Mouse (Mus musculus) heart, embryonic 11.5 days (tissue): ENCODE results near the gene Zdhhc18. TPM values are rescaled to one million over a fixed set of nuclear protein-coding genes. Genes with fewer than 3 reads are reported as not detected.
A peak's percentile ranks its signal among the peaks of the same experiment; 100 is the strongest.
"Not testable (repeated sequence)": the region's sequence is repeated elsewhere in the genome, so short reads cannot be mapped to it uniquely, and the experiment has no call there.

Experiments used
- ATAC-seq: fragments of 200-750 bp; cut with Nextera tagmentation; replicated peaks from 2 replicates; pipeline ENCODE4 v1.8.0; 2017; ENCODE audit warnings: moderate library complexity; ENCODE audit not compliant: insufficient number of reproducible peaks, low FRiP score, low TSS enrichment
- H3K27ac ChIP-seq: fragments of 300-500 bp; sonication (generic); 2 replicates; pipeline ENCODE4 v1.5.1; 2014; ENCODE audit warnings: mild to moderate bottlenecking, low read depth, low read length
- H3K27me3 ChIP-seq: fragments of 300-500 bp; sonication (generic); 2 replicates; pipeline ENCODE4 v1.6.1; 2014; ENCODE audit warnings: mild to moderate bottlenecking, low read length, mixed read lengths; ENCODE audit not compliant: control insufficient read depth, insufficient read depth
- H3K36me3 ChIP-seq: fragments of 300-500 bp; sonication (generic); 2 replicates; pipeline ENCODE4 v1.6.1; 2014; ENCODE audit warnings: mild to moderate bottlenecking, low read length, moderate library complexity, mixed read lengths; ENCODE audit not compliant: control insufficient read depth, insufficient read depth
- H3K4me1 ChIP-seq: fragments of 300-500 bp; sonication (generic); 2 replicates; pipeline ENCODE4 v1.6.1; 2014; ENCODE audit warnings: low read length; ENCODE audit not compliant: control insufficient read depth, insufficient read depth
- H3K4me2 ChIP-seq: fragments of 300-500 bp; sonication (generic); 2 replicates; pipeline ENCODE4 v1.6.1; 2014; ENCODE audit warnings: mild to moderate bottlenecking, moderate library complexity
- H3K4me3 ChIP-seq: fragments of 300-500 bp; sonication (generic); 2 replicates; pipeline ENCODE4 v1.5.1; 2014; ENCODE audit warnings: low read depth, low read length
- H3K9ac ChIP-seq: fragments of 300-500 bp; sonication (generic); 2 replicates; pipeline ENCODE4 v1.6.1; 2014; ENCODE audit warnings: mild to moderate bottlenecking, low read depth, low read length, moderate library complexity
- H3K9me3 ChIP-seq: fragments of 300-500 bp; sonication (generic); replicated peaks from 2 replicates; pipeline ENCODE4 v1.6.1; 2016; ENCODE audit warnings: low read length; ENCODE audit not compliant: control insufficient read depth
- WGBS: fragments of 180-500 bp; shearing (Covaris S2); extraction: QIAGEN DNeasy Blood & Tissue Kit; methylation state at CpG from one replicate; pipeline ENCODE4 v1.1.7; 2014; ENCODE audit not compliant: insufficient replicate concordance; 5-methylcytosine and 5-hydroxymethylcytosine counted together
- polyA plus RNA-seq: library from polyadenylated mRNA; unstranded; fragments of >200 nt; fragmentation: Nextera tagmentation; extraction: Ambion mirVana; gene quantifications from 2 replicates; pipeline ENCODE4 v1.2.1, GENCODE M21; 2014

Gene Zdhhc18
- polyA plus RNA-seq, 1 experiment from 2014 or later = 1.5 TPM

DNA sequence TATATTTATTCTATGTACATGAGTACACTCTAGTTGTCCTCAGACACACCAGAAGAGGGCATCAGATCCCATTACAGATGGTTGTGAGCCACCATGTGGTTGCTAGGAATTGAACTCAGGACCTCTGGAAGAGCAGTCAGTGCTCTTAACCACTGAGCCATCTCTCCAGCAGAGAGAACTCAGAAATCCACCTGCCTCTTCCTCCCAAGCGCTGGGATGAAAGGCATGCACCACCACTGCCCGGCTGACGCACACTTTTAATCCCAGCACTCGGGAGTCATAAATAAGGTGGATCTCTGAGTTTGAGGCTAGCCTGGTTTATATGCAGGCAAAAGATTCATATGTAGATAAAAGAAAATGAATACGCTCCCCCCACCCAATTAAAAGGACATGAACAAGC is 490 bp downstream of the Zdhhc18 start:
- not testable (repeated sequence) for H3K9me3 ChIP-seq, ATAC-seq, H3K4me1 ChIP-seq, H3K36me3 ChIP-seq, H3K9ac ChIP-seq, H3K27me3 ChIP-seq, H3K27ac ChIP-seq
- WGBS = 79% methylated on average over 5 of the region's 5 CpGs
- Histone ChIP-seq H3K4me2 (peak overlapping the region; percentile 54), H3K4me3 (peak overlapping the region; percentile 22; the same call in 1 of the 2 replicates)

DNA sequence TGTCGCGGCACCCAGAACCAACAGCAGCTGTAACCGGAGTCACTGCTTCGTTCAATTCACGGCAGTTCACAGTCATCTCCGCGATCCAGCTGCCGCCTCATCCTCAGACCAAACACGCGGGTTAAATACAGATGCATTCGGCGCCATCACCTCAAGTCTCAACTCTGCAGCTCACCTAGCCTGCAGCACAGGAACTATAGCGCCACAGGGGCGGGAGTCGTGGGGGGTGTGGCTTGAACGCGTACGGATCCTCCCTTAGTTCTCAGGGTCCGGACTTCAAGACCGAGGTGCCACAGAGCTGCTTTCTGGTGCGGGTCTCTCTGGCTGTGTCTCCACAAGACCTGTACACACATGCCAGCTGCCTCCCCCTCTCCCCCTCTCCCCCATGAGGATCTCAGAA is 4.3 kb downstream of the Zdhhc18 start:
- 27% methylated on average over 21 of the region's 21 CpGs for WGBS

DNA sequence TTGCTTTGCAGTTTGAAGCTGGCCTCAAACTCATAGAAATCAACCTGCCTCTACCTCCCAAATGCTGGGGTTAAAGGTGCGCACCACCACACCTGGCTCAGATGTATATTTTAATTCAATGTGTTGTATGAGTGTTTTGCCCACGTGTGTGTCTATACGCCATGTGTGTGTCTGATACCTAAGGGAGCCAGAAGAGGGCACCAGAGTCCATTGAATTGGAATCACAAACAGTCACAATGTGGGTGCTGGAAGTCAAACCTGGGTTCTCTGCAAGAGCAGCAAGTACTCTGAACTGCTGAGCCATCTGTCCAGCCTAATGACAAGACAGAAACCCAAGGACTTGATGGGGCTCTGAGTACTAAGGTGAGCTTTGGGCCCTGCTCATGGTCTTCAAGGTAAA is 4.8 kb downstream of the Zdhhc18 start:
- Histone ChIP-seq H3K9me3 (peaks cover 3% of the 10 kb centered on the region; the same call in 1 of the 2 replicates), H3K4me1 (0 out of 2 replicates have a peak, but pooled peaks cover 4% of the 10 kb centered on the region), H3K27me3 (no peaks in the 10 kb centered on the region), H3K9ac (no peak overlapping the region), H3K4me2 (no peak overlapping the region), H3K4me3 (no peak overlapping the region), H3K27ac (no peak overlapping the region), H3K36me3 (no peaks in the 10 kb centered on the region)
- WGBS = 81% methylated on average over 3 of the region's 3 CpGs
- ATAC-seq = no peak

More for the DNA sequence above, 4.3 kb downstream of the Zdhhc18 start:
- no peaks in the 10 kb centered on the region for H3K27me3 ChIP-seq
- H3K4me3 ChIP-seq = no peak overlapping the region
- no peaks in the 10 kb centered on the region for H3K36me3 ChIP-seq
- 0 out of 2 replicates have a peak, but pooled peaks cover 4% of the 10 kb centered on the region for H3K4me1 ChIP-seq
- peak overlapping the region; percentile 20; the same call in 1 of the 2 replicates for H3K4me2 ChIP-seq
- no peak overlapping the region for H3K27ac ChIP-seq
- peak overlapping the region; percentile 2; the same call in 1 of the 2 replicates for H3K9ac ChIP-seq
- peaks cover 3% of the 10 kb centered on the region; the same call in 1 of the 2 replicates for H3K9me3 ChIP-seq
- no peak for ATAC-seq

DNA sequence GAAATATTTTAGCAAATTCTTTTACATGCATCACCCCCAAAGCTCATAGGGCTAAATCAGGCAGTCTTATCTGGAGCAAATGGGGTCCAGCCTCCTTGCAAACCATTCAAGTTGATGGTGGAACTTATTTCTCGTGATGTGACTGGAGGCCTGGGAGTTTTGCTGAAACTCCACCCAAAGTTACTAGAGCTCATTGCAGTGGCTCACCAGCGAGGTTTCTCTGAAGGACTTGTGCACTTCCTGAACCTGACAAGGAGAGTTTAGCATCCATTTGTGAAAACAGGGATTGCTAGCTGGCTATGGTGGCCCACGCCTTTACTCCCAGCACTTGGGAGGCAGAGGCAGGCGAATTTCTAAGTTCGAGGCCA is 15.9 kb downstream of the Zdhhc18 start:
- H3K9ac ChIP-seq = no peak overlapping the region
- H3K27me3 ChIP-seq = no peaks in the 10 kb centered on the region
- no peaks in the 10 kb centered on the region for H3K36me3 ChIP-seq
- no peak overlapping the region; the same call in 1 of the 2 replicates for H3K4me2 ChIP-seq
- no peak for ATAC-seq
- 71% methylated on average over 5 of the region's 5 CpGs for WGBS
- H3K27ac ChIP-seq = no peak overlapping the region
- no peak overlapping the region for H3K4me3 ChIP-seq
- peaks cover 10% of the 10 kb centered on the region; the same call in 1 of the 2 replicates for H3K4me1 ChIP-seq
- H3K9me3 ChIP-seq = no peaks in the 10 kb centered on the region

DNA sequence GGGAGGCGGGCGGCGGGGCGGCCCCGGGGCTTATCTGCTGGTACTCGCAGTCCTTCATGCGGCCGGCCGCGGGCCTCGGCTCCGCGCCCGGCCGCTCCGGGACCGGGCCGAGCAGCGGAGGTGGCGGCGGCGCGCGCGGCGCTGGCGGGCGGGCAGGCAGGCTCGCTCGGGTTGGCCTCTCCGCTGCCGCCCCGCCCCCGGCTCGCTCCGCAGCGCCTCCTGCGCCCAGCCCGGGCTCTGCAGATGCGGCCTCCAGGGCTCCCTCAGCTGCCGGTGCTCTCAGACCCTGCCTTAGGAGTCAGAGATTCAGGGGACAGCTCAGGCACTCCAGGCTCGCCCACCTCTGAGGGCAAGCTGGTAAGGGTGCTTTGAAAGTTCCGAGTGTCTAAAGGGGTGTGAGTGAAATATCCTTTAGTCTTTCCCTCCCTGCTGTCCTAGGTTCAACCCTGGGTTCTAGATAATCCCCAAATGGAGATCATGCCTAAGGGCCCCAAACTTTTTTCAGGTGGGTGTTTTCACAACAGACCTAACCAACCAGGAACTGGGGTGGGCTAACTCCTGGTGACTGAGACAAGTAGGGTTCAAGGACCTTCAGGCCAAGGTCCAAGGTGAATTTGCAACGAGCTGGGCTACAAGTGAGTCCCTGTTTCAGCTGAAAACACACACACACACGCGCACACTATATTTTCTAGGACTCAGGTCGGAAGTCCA is 16.5 kb downstream of the Zdhhc18 start:
- Histone ChIP-seq H3K4me3 (peak overlapping the region; percentile 70), H3K36me3 (no peaks in the 10 kb centered on the region), H3K4me1 (peaks cover 10% of the 10 kb centered on the region; the same call in 1 of the 2 replicates), H3K9ac (peak overlapping the region; percentile 80; the same call in 1 of the 2 replicates), H3K27me3 (no peaks in the 10 kb centered on the region), H3K27ac (no peak overlapping the region), H3K4me2 (peak overlapping the region; percentile 94), H3K9me3 (no peaks in the 10 kb centered on the region)
- 17% methylated on average over 20 of the region's 47 CpGs for WGBS
- peak; percentile 84 for ATAC-seq

DNA sequence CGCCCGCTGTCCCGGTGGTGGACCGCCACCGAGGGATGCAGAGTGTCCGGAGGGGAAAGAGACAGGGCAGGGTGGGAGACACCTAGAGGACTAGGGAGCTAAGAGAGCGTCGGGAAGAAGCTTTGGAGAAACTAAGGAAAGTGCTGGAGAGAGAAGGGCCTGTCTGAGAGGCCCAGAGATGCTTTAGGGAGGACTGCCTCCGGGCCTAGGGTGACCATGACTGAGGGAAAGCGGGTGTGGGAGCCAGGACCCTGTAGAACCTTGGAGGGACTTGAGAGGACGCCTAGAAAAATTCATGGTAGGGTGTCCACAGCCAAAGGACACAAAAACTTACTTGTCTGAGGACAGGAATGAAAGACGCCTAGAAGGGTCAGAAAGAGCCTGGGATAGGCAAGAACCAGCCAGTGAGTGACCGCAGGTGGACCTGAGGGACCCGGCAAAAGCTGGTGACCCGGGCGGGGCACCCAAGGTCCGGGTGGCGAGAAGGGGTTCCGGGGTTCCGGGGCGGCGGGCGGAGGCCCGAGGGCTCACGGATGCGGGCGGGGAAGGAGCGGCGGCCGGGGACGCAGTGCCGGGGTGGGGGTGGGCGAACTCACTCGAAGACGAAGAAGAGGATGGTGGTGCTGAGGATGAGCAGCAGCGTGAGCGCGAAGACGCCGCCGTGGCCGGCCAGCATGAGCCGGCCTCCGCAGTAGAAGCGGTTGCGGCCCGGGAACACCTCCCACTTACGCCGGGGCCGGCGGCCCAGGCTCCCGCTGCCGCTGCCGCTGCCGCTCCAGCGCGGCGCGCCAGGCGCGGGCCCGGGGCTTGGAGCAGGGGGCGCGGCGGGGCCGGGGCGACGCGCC is 17.2 kb downstream of the Zdhhc18 start:
- WGBS = 3% methylated on average over 45 of the region's 69 CpGs
- H3K4me2 ChIP-seq = peak overlapping the region; percentile 94
- ATAC-seq = no peak
- H3K36me3 ChIP-seq = no peaks in the 10 kb centered on the region
- no peak overlapping the region for H3K27ac ChIP-seq
- peaks cover 10% of the 10 kb centered on the region; the same call in 1 of the 2 replicates for H3K4me1 ChIP-seq
- no peaks in the 10 kb centered on the region for H3K9me3 ChIP-seq
- H3K4me3 ChIP-seq = peak overlapping the region; percentile 70
- no peaks in the 10 kb centered on the region for H3K27me3 ChIP-seq
- H3K9ac ChIP-seq = peak overlapping the region; percentile 80

DNA sequence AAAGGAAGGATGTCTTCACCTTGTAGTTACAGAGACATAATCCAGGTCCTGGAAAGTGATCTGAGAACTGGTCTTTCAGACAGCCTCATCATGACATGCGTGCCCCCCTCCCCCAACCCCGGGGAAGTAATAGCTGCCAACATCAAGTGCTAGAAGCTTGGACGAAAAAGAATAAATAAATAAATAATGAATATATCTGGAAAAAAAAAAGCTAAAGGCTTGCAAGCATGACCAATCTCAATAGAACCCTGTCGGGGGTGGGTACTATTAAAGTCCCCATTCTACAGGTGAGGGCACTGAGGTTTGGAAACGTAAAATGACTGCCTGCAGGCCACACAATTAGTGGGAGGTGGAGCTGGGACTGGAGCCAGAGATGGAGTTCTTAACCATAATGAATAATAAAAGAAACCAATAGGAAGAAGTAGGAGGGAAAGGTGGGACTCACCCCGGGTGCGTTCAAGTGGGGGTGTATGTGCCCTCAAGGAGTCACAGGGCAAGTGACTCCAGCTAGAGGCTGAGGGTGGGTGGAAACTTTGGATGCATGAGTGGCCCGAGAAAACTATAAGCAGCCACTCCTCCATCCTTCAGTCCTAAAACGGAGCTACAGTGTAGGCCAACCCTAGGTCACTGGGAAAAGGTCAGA is 18.1 kb downstream of the Zdhhc18 start:
- Histone ChIP-seq H3K4me2 (peak overlapping the region; percentile 94), H3K9me3 (no peaks in the 10 kb centered on the region), H3K27me3 (no peaks in the 10 kb centered on the region), H3K4me3 (peak overlapping the region; percentile 70), H3K4me1 (peaks cover 10% of the 10 kb centered on the region; the same call in 1 of the 2 replicates), H3K27ac (no peak overlapping the region), H3K36me3 (no peaks in the 10 kb centered on the region), H3K9ac (peak overlapping the region; percentile 80)
- no peak for ATAC-seq
- WGBS = 46% methylated on average over 9 of the region's 9 CpGs

DNA sequence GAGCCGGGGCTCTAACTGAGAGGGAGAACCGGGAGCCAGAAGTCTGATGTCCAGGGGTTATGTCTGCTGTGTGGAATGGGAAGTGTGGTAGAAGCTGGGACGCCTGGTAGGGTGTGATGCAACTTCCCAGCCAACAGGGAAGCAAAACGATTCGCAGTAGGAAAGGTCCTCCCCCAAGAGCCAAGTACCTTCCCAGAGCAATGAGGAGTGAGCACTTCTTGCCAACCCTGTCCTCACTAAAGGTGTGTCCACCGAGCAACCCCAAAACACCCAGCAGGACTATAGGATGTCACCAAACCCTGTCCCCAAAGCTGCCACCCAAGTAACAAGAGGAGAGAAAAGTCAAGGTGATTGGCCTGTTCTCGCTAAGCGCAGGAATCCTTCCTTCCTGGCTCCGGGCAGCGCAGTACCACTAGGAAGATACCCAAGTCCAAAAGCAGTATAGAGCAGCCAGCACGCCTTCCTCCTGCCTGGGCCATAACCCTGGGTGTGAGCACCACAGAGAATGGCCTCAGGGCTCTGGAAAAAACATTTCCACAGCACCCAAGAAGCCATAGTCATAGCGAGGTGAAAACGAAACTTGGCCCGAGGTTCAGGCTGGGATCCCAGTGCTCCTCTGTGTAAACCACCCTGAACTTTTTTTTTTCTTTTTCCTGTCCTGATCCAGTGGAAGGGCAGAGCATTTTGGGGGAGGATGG is 18.7 kb downstream of the Zdhhc18 start:
- Histone ChIP-seq H3K4me3 (no peak overlapping the region), H3K9ac (no peak overlapping the region), H3K4me1 (peaks cover 10% of the 10 kb centered on the region; the same call in 1 of the 2 replicates), H3K27me3 (no peaks in the 10 kb centered on the region), H3K36me3 (no peaks in the 10 kb centered on the region), H3K4me2 (no peak overlapping the region; the same call in 1 of the 2 replicates), H3K27ac (no peak overlapping the region), H3K9me3 (no peaks in the 10 kb centered on the region)
- WGBS = 80% methylated on average over 14 of the region's 14 CpGs
- ATAC-seq = no peak
